Mouse (Mus musculus) effector memory CD4-positive, alpha-beta T cell, adult 5 months (primary cell): Measurements from ENCODE around the gene Hist1h1c. TPM values are rescaled to one million over a fixed set of nuclear protein-coding genes. Genes with fewer than 3 reads are reported as not detected.

Experiments used
- polyA plus RNA-seq: library from polyadenylated mRNA; unstranded; fragments of 100-300 nt; shearing (Covaris generic); gene quantifications from one replicate; pipeline ENCODE4 v1.2.1, GENCODE M21; 2017

Gene Hist1h1c
- polyA plus RNA-seq, 1 experiment from 2014 or later, result 34.3 TPM

Other genes with a start within 250 kb of the Hist1h1c start
- gene Btn2a2, start 250.0 kb upstream of the Hist1h1c start, polyA plus RNA-seq, result not detected
- 4.7 TPM for gene Hist1h4h, start 207.8 kb upstream of the Hist1h1c start, polyA plus RNA-seq
- gene Hist1h2af, start 204.9 kb upstream of the Hist1h1c start, polyA plus RNA-seq, result not detected
- gene Hist1h3g, start 203.4 kb upstream of the Hist1h1c start, polyA plus RNA-seq, result not detected
- 0.29 TPM for gene Hist1h2bh, start 195.4 kb upstream of the Hist1h1c start, polyA plus RNA-seq
- 1.1 TPM for gene Hist1h3f, start 194.8 kb upstream of the Hist1h1c start, polyA plus RNA-seq
- not detected for gene Hist1h4f, start 187.2 kb upstream of the Hist1h1c start, polyA plus RNA-seq
- gene Hist1h1d, start 185.5 kb upstream of the Hist1h1c start, polyA plus RNA-seq, result 0.21 TPM
- 2.8 TPM for gene Hist1h3e, start 176.4 kb upstream of the Hist1h1c start, polyA plus RNA-seq
- 1.7 TPM for gene Hist1h2ae, start 167.6 kb upstream of the Hist1h1c start, polyA plus RNA-seq
- gene Hist1h2bg, start 167.4 kb upstream of the Hist1h1c start, polyA plus RNA-seq, result 3.7 TPM
- not detected for gene Hist1h2bf, start 164.6 kb upstream of the Hist1h1c start, polyA plus RNA-seq
- 0.70 TPM for gene Hist1h2ad, start 164.4 kb upstream of the Hist1h1c start, polyA plus RNA-seq
- not detected for gene Hist1h3d, start 163.0 kb upstream of the Hist1h1c start, polyA plus RNA-seq
- 14.8 TPM for gene Hist1h4d, start 157.2 kb upstream of the Hist1h1c start, polyA plus RNA-seq
- 2.0 TPM for gene Hist1h2be, start 117.7 kb upstream of the Hist1h1c start, polyA plus RNA-seq
- 4.4 TPM for gene Hist1h1e, start 116.2 kb upstream of the Hist1h1c start, polyA plus RNA-seq
- gene Hist1h2ac, start 54.9 kb upstream of the Hist1h1c start, polyA plus RNA-seq, result 0.29 TPM
- gene Hist1h2bc, start 54.6 kb upstream of the Hist1h1c start, polyA plus RNA-seq, result 10.1 TPM
- gene Hist1h1t, start 43.0 kb upstream of the Hist1h1c start, polyA plus RNA-seq, result not detected
- gene Hist1h4c, start 40.4 kb upstream of the Hist1h1c start, polyA plus RNA-seq, result 4.5 TPM
- gene Hfe, start 28.0 kb upstream of the Hist1h1c start, polyA plus RNA-seq, result 0.79 TPM
- gene Hist1h3c, start 6.8 kb downstream of the Hist1h1c start, polyA plus RNA-seq, result not detected
- not detected for gene Hist1h2bb, start 7.9 kb downstream of the Hist1h1c start, polyA plus RNA-seq
- not detected for gene Hist1h2ab, start 12.3 kb downstream of the Hist1h1c start, polyA plus RNA-seq
- gene Hist1h3b, start 13.5 kb downstream of the Hist1h1c start, polyA plus RNA-seq, result not detected
- 6.6 TPM for gene Hist1h4b, start 18.2 kb downstream of the Hist1h1c start, polyA plus RNA-seq
- not detected for gene Hist1h4a, start 22.4 kb downstream of the Hist1h1c start, polyA plus RNA-seq
- gene Hist1h3a, start 23.6 kb downstream of the Hist1h1c start, polyA plus RNA-seq, result 3.8 TPM
- not detected for gene Hist1h1a, start 24.9 kb downstream of the Hist1h1c start, polyA plus RNA-seq
- not detected for gene Trim38, start 31.1 kb downstream of the Hist1h1c start, polyA plus RNA-seq
- not detected for gene Slc17a2, start 68.2 kb downstream of the Hist1h1c start, polyA plus RNA-seq
- not detected for gene Slc17a3, start 100.6 kb downstream of the Hist1h1c start, polyA plus RNA-seq
- gene Slc17a1, start 128.9 kb downstream of the Hist1h1c start, polyA plus RNA-seq, result not detected
- gene Slc17a4, start 176.2 kb downstream of the Hist1h1c start, polyA plus RNA-seq, result not detected
- not detected for gene Hist1h2ba, start 195.3 kb downstream of the Hist1h1c start, polyA plus RNA-seq
- not detected for gene Hist1h2aa, start 195.7 kb downstream of the Hist1h1c start, polyA plus RNA-seq